Mouse (Mus musculus) right cerebral cortex, adult 18-20 months (tissue): ENCODE measurements around the gene Ints1.

ENCODE experiments used
- DNase-seq: peaks from one replicate; pipeline ENCODE4 v3.0.0; 2022; ENCODE audit warnings: mixed read lengths

The Ints1 gene

DNA sequence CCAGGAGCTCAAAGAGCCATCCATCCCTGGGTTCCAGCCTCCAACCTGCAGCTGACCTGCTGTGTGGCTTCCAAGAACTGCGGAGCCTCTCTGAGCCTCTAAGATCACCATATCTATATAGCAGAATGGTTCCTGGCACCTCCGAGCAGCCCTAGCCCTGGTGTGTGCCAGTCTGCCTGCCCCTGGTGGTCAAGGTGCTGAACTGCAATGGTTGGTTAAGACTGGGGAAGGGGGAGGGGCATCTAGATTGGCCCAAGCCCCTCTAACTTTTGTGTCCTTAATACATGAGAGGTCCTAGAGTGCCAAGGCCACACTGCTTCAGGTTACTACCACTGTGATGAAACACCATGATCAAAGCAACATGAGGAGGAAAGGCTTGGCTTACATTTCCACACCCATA lies 72.6 kb downstream of the Ints1 start:
- no peak for DNase-seq

GRCm38 (mm10) chr5:139702236-139702635 lies 73.2 kb downstream of the Ints1 start:
- DNase-seq, result no peak
